In the genomic region with DNA sequence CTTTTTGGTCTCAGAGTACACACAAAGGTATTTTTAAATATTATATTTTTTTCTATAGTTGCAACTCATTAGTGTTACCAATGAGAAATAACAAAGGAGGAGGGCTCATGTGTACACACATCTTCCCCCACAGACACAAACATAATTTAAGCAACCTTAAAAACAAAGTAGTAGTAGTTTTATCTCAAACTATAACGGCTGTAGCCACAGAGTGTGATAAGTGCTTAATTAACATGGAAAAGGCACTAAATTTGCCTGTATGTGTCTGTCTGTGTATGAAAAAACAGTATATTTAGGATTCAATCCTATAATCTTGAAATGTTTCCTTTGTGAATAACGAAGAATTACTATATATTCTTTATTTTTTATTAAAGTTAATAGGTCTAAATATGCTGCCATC, we compare ENCODE assay signal across 31 mouse cellular contexts.
"Had no signal": no experiment of that assay in that cellular context is flagged by ENCODE, and none has a peak within 500 bp of the region (broad histone marks: within the 10 kb centered on the region; RNA-seq: fewer than 3 reads in every experiment).

No protein-coding gene starts in this region.

- H3K36me3 ChIP-seq: heart, embryonic 10.5 days; heart, embryonic 12.5 days; heart, embryonic 13.5 days; heart, embryonic 15.5 days; hindbrain, embryonic 10.5 days; hindbrain, embryonic 12.5 days; hindbrain, embryonic 13.5 days; hindbrain, embryonic 15.5 days; intestine, embryonic 15.5 days; kidney, embryonic 15.5 days had no signal

- H3K9me3 ChIP-seq: heart, embryonic 10.5 days; heart, embryonic 12.5 days; heart, embryonic 13.5 days; heart, embryonic 15.5 days; hindbrain, embryonic 10.5 days; hindbrain, embryonic 12.5 days; hindbrain, embryonic 13.5 days; hindbrain, embryonic 15.5 days; intestine, embryonic 15.5 days; kidney, embryonic 15.5 days had no signal

- H3K27ac ChIP-seq: heart, embryonic 10.5 days; heart, embryonic 13.5 days; heart, embryonic 15.5 days; hindbrain, embryonic 10.5 days; hindbrain, embryonic 12.5 days; hindbrain, embryonic 13.5 days; hindbrain, embryonic 14.5 days; hindbrain, embryonic 15.5 days; hindbrain, postnatal 0 days; intestine, embryonic 15.5 days; kidney, embryonic 15.5 days; kidney, postnatal 0 days; layer of hippocampus, adult 2 months; left cerebral cortex, adult 2 months had no signal

- H3K4me1 ChIP-seq: heart, embryonic 10.5 days; heart, embryonic 12.5 days; heart, embryonic 13.5 days; heart, embryonic 15.5 days; hindbrain, embryonic 10.5 days; hindbrain, embryonic 12.5 days; hindbrain, embryonic 13.5 days; hindbrain, embryonic 15.5 days; intestine, embryonic 15.5 days; kidney, embryonic 15.5 days had no signal

- H3K27me3 ChIP-seq: heart, embryonic 12.5 days; heart, embryonic 13.5 days; heart, embryonic 15.5 days; hindbrain, embryonic 12.5 days; hindbrain, embryonic 13.5 days; hindbrain, embryonic 15.5 days; intestine, embryonic 15.5 days; kidney, embryonic 15.5 days had no signal

- DNase-seq: heart, postnatal 10 days; heart, postnatal 14 days; heart, postnatal 36 days; heart, postnatal 4 days; kidney, adult 11 months; kidney, adult 18-20 months; kidney, adult 2 months; kidney, adult 8-10 months; kidney, adult 9 months; kidney, postnatal 10 days; kidney, postnatal 14 days; kidney, postnatal 25 days; kidney, postnatal 36 days; kidney, postnatal 4 days; layer of hippocampus, adult 9-11 months; layer of hippocampus, postnatal 36 days had no signal

- H3K4me3 ChIP-seq: heart, embryonic 10.5 days; heart, embryonic 12.5 days; heart, embryonic 13.5 days; heart, embryonic 15.5 days; hindbrain, embryonic 10.5 days; hindbrain, embryonic 12.5 days; hindbrain, embryonic 13.5 days; hindbrain, embryonic 15.5 days; intestine, embryonic 15.5 days; kidney, embryonic 15.5 days; layer of hippocampus, adult 2 months; left cerebral cortex, adult 2 months had no signal

- H3K9ac ChIP-seq: heart, embryonic 12.5 days; heart, embryonic 13.5 days; heart, embryonic 15.5 days; hindbrain, embryonic 12.5 days; hindbrain, embryonic 13.5 days; hindbrain, embryonic 14.5 days; hindbrain, embryonic 15.5 days; intestine, embryonic 15.5 days; kidney, embryonic 15.5 days had no signal
